Mouse (Mus musculus): ENCODE data around the gene Diaph3. TPM values are rescaled to one million over a fixed set of nuclear protein-coding genes. Genes with fewer than 3 reads are reported as not detected.

Gene Diaph3
- polyA plus RNA-seq, 1 experiment from 2014 or later = 13.3 TPM

DNA sequence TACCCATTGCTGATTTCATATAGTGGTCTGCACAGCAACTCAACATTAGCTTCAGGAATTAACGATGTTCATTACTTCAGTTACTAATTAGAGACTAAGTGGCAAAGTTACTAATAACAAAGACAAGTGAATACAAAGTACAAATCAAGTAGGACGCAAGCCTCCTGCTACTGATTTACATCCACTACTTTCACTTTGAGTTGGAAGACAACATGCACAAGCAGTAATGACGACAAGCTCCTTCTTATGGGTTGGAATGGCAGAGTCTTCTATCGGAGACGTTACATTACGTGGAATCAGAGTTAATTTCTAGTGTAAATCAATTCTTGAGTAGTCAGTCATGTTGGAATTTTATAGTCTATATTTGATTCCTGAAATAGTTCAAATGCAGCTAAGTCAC lies 306.8 kb downstream of the Diaph3 start:
- Histone ChIP-seq H3K9ac (no peak overlapping the region), H3K9me3 (no peaks in the 10 kb centered on the region), H3K36me3 (no peaks in the 10 kb centered on the region), H3K27me3 (no peaks in the 10 kb centered on the region), H3K27ac (no peak overlapping the region), H3K4me1 (no peaks in the 10 kb centered on the region), H3K4me2 (replicated peaks) (no peak overlapping the region), H3K4me3 (no peak overlapping the region)
- 92% methylated on average over 6 of the region's 6 CpGs for WGBS
- ATAC-seq (ENCODE audit: insufficient number of reproducible peaks, insufficient read depth, low FRiP score, low TSS enrichment) = no peak

DNA sequence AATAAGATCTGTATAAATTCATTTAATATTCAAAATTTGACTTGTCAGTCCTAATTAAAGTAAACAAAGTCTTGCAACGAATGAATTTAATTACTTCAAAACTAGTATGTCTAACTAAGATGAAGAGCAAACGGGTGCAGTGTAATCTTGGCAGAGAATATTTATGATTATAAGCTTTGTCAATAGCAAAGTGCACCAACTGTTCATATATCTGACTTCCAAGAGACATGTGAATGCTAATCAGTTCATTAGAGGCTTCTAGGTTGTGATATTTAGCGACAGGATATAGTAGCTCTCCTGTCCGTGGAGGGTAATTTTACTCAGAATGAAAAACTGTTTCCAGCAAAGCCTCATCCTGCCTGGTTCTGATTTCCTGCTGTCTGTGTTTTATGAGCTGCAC lies 308.0 kb downstream of the Diaph3 start:
- H3K9me3 ChIP-seq = no peaks in the 10 kb centered on the region
- H3K9ac ChIP-seq = no peak overlapping the region
- H3K4me1 ChIP-seq = no peaks in the 10 kb centered on the region
- no peaks in the 10 kb centered on the region for H3K27me3 ChIP-seq
- H3K27ac ChIP-seq = no peak overlapping the region
- H3K4me3 ChIP-seq = no peak overlapping the region
- H3K4me2 ChIP-seq (replicated peaks) = no peak overlapping the region
- WGBS = 69% methylated on average over 4 of the region's 4 CpGs
- ATAC-seq (ENCODE audit: insufficient number of reproducible peaks, insufficient read depth, low FRiP score, low TSS enrichment) = no peak
- H3K36me3 ChIP-seq = no peaks in the 10 kb centered on the region

DNA sequence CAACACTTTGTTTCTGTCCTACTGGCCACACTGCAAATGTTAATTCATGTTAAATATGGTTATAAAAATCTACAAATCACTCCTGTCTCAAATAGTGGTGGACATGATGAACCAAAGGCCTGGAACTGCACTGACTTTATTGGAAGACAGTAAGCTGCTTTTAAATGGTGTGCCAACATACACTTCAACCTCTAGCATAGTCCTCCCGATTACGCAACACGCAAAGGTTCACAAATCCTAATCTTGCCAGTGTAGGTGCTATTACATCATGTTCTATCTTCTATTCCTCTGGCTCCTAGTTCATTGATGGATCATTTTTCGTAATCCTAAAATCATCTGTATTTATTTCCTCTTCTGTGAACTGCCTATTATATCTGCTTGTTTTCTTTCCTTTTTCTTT lies 324.8 kb downstream of the Diaph3 start:
- Histone ChIP-seq H3K4me1 (no peaks in the 10 kb centered on the region), H3K27ac (no peak overlapping the region), H3K9ac (no peak overlapping the region), H3K4me2 (replicated peaks) (no peak overlapping the region), H3K27me3 (no peaks in the 10 kb centered on the region), H3K36me3 (no peaks in the 10 kb centered on the region), H3K9me3 (no peaks in the 10 kb centered on the region), H3K4me3 (no peak overlapping the region)
- no peak for ATAC-seq (ENCODE audit: insufficient number of reproducible peaks, insufficient read depth, low FRiP score, low TSS enrichment)
- 92% methylated on average over 4 of the region's 4 CpGs for WGBS

DNA sequence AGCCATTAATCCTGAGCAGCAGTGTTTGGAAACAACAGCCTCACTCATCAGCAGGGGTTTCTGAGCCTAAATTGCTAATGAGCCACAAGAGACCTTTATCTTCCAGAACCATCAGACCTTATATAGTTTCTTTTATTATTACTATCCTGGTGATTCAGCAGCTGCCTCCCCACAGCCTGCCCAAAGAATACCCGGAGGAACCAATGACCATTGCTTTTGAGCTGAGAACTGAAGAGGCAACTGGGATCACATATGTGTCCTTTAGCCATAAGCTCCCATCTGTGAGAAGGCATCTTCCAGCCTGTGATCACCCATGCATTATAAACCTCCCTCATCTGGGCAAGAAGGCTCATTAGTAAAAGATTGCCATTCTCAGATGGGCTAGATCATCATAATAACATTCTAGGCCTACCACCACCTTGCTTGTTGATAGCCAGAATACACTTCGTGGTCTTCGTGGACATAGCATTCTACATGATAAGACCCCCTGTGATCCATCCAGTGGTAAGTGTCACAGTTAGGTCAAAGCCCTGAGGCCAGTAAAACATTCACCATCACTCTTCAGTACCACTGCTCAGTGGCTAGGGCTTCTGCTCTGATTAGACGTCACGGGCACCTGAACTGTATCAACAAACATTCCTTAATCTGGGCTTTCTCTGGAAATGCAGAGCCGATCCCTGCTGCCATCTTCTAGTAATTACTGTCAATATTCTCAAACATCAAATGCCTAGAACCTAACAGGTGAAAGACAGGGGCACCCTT lies 352.0 kb downstream of the Diaph3 start:
- peaks cover 4% of the 10 kb centered on the region for H3K4me1 ChIP-seq
- H3K27me3 ChIP-seq = no peaks in the 10 kb centered on the region
- H3K4me2 ChIP-seq (replicated peaks) = no peak overlapping the region
- H3K27ac ChIP-seq = no peak overlapping the region
- no peak for ATAC-seq (ENCODE audit: insufficient number of reproducible peaks, insufficient read depth, low FRiP score, low TSS enrichment)
- H3K36me3 ChIP-seq = no peaks in the 10 kb centered on the region
- no peak overlapping the region for H3K9ac ChIP-seq
- H3K4me3 ChIP-seq = no peak overlapping the region
- no peaks in the 10 kb centered on the region for H3K9me3 ChIP-seq
- WGBS = 68% methylated on average over 6 of the region's 6 CpGs

DNA sequence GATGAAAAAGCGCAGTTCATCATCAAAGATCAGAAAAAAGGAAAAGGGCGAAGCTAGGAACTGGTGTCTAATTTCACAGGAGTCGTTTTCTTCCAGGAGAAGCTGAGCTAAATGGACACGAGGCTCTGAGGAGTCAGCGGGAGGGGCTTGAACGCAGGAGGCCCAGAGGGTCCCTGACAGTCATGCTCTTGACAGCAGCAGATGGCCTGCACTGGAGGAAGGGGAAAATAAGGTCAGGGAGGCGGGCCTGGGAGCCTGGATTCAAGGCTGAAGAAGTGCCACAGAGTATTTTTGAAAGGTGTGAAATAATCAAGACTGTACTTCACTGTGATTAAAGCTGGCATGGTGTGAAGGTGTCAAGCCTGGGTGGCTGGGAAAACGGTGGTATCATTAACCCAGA lies 354.2 kb downstream of the Diaph3 start:
- 13% methylated on average over 8 of the region's 8 CpGs for WGBS
- no peaks in the 10 kb centered on the region for H3K9me3 ChIP-seq
- H3K36me3 ChIP-seq = no peaks in the 10 kb centered on the region
- no peaks in the 10 kb centered on the region for H3K27me3 ChIP-seq
- no peak overlapping the region for H3K4me3 ChIP-seq
- no peak overlapping the region for H3K9ac ChIP-seq
- H3K4me1 ChIP-seq = peaks cover 4% of the 10 kb centered on the region
- no peak for ATAC-seq (ENCODE audit: insufficient number of reproducible peaks, insufficient read depth, low FRiP score, low TSS enrichment)
- H3K4me2 ChIP-seq (replicated peaks) = no peak overlapping the region
- no peak overlapping the region for H3K27ac ChIP-seq

DNA sequence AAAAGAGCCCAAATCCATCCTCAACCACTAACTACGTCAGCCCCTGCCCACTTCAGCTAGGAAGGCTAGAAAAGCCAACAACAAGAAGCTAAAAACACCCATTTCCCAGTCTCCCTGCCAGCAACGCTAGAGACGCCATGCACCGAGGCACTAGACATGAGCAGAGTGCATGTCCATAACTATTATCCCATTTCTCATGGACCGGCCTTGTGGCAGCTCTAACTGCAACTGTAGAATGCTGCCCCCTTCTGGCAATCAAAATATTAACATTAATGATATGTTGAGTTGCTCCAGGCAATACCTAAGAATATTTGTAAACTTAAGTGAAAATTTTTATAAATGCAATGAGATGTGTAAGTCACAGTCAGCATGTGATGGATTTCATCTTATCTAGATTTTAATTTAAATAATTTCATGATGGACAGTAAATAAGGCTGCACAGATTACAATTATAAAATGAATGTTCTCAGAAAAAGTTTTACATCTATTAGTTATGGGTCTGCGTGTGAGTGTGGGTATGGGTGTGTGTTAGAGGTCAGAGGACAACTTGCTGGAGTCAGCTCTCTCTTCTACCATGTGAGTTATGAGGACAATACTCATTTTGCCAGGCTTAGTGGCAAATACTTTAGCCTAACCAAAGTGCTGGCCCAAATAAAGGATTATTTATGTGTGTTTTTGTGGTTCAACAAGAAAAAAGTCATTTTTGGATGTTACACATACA lies 359.3 kb downstream of the Diaph3 start:
- Histone ChIP-seq H3K9ac (no peak overlapping the region), H3K27me3 (no peaks in the 10 kb centered on the region), H3K4me2 (replicated peaks) (no peak overlapping the region), H3K36me3 (no peaks in the 10 kb centered on the region), H3K9me3 (no peaks in the 10 kb centered on the region), H3K4me1 (no peaks in the 10 kb centered on the region), H3K27ac (no peak overlapping the region), H3K4me3 (no peak overlapping the region)
- WGBS = 59% methylated on average over 6 of the region's 6 CpGs
- ATAC-seq (ENCODE audit: insufficient number of reproducible peaks, insufficient read depth, low FRiP score, low TSS enrichment) = no peak

DNA sequence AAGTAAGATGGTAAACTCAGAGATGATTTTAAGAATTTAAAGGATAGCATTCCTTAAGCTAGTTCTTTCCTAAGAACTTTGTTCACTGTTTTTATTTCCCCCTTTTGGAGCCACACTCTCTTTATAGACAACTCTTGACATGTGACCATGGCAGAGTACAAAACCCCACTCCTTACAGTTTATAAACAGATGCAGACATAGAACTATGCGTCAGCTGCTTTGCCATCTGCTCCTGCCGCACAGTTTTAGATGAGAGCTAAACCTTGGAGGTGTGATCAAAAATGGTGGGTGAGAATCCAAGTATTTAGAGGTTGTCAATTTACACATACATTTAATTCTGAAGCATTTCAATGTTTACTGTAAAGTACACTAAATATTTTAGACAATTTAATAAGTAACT lies 367.7 kb downstream of the Diaph3 start:
- no peaks in the 10 kb centered on the region for H3K4me1 ChIP-seq
- H3K36me3 ChIP-seq = no peaks in the 10 kb centered on the region
- H3K9me3 ChIP-seq = no peaks in the 10 kb centered on the region
- 78% methylated on average over 2 of the region's 2 CpGs for WGBS
- no peak overlapping the region for H3K4me3 ChIP-seq
- no peak overlapping the region for H3K4me2 ChIP-seq (replicated peaks)
- ATAC-seq (ENCODE audit: insufficient number of reproducible peaks, insufficient read depth, low FRiP score, low TSS enrichment) = no peak
- no peaks in the 10 kb centered on the region for H3K27me3 ChIP-seq
- no peak overlapping the region for H3K9ac ChIP-seq
- H3K27ac ChIP-seq = no peak overlapping the region

DNA sequence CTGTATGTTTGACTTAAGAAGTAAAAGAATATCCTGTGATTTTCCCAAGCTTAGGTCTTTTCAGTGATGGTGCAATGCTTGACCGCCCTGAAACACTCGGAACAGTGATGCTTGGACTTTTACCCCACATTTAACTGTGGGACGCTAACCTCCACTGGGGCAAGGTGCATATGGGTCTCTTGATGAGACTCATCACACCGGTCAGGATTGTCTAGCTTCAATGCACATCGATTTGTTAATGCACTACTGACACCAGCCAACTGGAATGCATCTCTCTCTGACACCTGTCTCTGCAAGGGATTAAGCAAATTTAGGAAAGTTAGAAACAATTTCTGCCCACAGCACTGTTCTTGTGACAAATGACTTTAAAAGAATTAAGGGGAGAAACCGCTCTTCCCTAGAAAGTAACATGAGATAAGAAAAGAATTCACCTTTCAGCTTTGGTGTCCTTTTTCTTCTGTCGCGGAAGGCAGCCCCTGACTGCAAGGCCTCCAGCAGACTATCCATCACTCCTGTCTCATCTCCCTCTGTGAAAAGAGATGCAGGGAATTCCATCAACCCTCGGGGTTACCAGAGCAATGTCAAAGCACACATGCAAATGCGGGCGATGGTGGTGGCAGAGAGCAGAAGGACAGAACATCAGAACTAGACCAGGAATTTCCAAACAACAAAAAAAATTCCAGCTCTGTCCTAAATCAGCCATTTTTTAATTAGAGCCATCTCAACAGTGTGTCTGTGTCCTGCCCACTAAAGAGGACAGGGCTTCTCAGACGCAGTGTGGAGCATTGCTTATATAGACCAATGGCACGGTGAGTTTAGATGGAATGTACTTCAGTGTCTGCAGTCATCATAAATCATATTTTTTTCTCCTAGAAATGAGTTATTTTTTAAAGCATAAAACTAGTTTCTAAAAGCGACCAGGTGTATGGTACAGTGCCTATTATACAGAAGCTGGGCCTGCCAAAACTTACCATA lies 368.6 kb downstream of the Diaph3 start:
- 77% methylated on average over 14 of the region's 14 CpGs for WGBS
- ATAC-seq (ENCODE audit: insufficient number of reproducible peaks, insufficient read depth, low FRiP score, low TSS enrichment) = no peak
- no peak overlapping the region for H3K9ac ChIP-seq

DNA sequence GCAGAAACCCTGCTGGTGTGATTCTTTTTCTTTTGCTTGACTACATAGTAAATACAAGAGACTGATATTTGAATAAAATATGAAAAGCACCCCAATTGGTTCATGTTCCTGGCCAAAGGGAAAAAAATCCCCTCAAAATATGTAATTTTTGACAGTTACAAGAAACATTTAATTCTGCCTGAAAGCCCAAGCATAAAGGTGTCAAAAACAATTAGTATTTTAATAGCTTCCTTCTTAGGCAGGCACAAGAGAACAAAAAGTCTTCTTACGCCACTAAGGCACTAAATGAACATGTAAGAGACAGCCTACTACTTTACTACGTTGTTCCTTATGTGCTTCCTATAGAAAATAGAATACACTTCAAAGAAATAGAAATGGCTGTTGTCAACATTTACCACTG lies 376.7 kb downstream of the Diaph3 start:
- Histone ChIP-seq H3K4me3 (no peak overlapping the region), H3K4me1 (no peaks in the 10 kb centered on the region), H3K4me2 (replicated peaks) (no peak overlapping the region), H3K27me3 (no peaks in the 10 kb centered on the region), H3K9ac (no peak overlapping the region), H3K36me3 (no peaks in the 10 kb centered on the region), H3K27ac (no peak overlapping the region), H3K9me3 (no peaks in the 10 kb centered on the region)
- 70% methylated on average over 2 of the region's 2 CpGs for whole genome bisulfite sequencing
- ATAC-seq (ENCODE audit: insufficient number of reproducible peaks, insufficient read depth, low FRiP score, low TSS enrichment) = no peak

More for the DNA sequence above, 368.6 kb downstream of the Diaph3 start:
- Histone ChIP-seq H3K9me3 (no peaks in the 10 kb centered on the region), H3K36me3 (no peaks in the 10 kb centered on the region), H3K4me3 (no peak overlapping the region), H3K4me2 (replicated peaks) (no peak overlapping the region), H3K27me3 (no peaks in the 10 kb centered on the region), H3K27ac (no peak overlapping the region), H3K4me1 (no peaks in the 10 kb centered on the region)

DNA sequence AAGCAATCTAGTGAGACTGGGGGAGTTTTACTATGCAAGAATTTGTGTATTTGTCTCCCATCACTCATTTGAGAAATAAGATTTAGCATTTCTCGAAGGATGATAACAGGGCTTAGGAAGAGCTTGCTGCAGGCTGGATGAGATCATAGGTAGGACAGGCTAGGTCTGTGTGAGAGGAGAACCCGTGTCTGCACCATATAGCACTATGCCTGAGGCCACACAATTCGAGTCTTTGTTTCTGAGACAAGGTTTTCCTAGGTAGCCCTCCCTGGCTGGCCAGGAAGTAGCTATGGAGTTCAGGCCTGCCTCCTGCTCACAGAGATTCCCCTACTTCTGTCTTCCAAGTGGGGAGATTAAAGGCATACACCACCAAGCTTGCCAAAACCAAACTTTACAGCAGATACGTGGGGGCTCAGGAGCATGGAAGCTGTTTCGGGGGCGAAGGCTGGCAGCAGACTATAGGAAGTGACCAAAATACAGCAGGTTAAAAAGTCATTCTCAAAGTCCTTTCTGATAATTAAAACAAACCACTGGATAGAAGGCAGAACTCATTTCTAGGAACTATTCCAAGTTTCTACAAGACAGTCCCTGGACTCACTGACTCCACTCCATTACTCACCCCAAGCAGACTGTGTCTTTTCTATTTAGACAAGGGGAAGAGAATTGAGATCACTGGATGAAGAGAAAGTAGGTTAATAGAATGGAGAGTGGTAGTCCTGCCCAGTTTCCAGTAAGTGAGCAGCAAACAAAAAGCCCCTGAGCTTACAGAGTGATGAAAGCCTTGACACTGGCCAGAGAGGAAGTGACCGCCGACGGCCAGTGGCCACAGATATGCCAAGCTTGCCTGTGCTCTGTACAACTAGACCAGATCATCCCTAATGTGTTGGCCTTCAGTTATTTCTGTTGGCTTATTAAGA lies 383.2 kb downstream of the Diaph3 start:
- WGBS = 71% methylated on average over 9 of the region's 9 CpGs
- H3K9me3 ChIP-seq = no peaks in the 10 kb centered on the region
- 0 out of 2 replicates have a peak overlapping the region, but pooled peaks have one; percentile 3 for H3K27ac ChIP-seq
- no peak overlapping the region for H3K9ac ChIP-seq
- no peak overlapping the region for H3K4me3 ChIP-seq
- no peak for ATAC-seq (ENCODE audit: insufficient number of reproducible peaks, insufficient read depth, low FRiP score, low TSS enrichment)
- H3K4me2 ChIP-seq (replicated peaks) = no peak overlapping the region
- H3K36me3 ChIP-seq = no peaks in the 10 kb centered on the region
- no peaks in the 10 kb centered on the region for H3K27me3 ChIP-seq
- no peaks in the 10 kb centered on the region for H3K4me1 ChIP-seq

DNA sequence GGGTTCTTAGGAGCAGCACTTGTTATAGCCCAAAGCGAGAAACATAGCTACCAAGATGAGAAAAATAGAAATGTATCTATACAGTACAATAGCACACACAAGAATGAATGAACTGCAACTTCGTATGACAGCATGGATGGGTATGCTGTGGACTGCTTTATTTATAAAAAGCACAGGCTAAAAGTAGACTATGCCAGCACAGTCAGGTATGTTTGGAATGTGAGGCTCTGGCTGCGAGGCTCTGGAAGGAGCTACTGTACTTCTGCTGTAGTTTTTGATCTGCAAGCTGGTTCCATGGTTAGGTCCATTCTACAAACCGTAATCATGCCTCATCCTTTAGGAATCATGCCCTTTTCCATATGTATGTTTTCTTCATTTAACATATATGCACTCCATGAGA lies 383.9 kb downstream of the Diaph3 start:
- Histone ChIP-seq H3K4me1 (no peaks in the 10 kb centered on the region), H3K36me3 (no peaks in the 10 kb centered on the region), H3K4me3 (no peak overlapping the region), H3K9ac (no peak overlapping the region), H3K4me2 (replicated peaks) (no peak overlapping the region), H3K27me3 (no peaks in the 10 kb centered on the region), H3K9me3 (no peaks in the 10 kb centered on the region), H3K27ac (no peak overlapping the region)
- WGBS = 67% methylated on average over 4 of the region's 4 CpGs
- no peak for ATAC-seq (ENCODE audit: insufficient number of reproducible peaks, insufficient read depth, low FRiP score, low TSS enrichment)

All from embryonic facial prominence, embryonic 12.5 days (tissue).